Mouse (Mus musculus) stomach, postnatal 0 days (tissue): ENCODE data around the gene Dnaic2.

Experiments
- CTCF ChIP-seq: IDR thresholded peaks from 2 replicates; pipeline ENCODE4 v1.5.1; 2016; ENCODE audit warnings: antibody characterized with exemption, low read depth, mild to moderate bottlenecking, moderate library complexity
- EP300 ChIP-seq: optimal IDR thresholded peaks from 2 replicates; pipeline ENCODE3; 2016; ENCODE audit warnings: antibody characterized with exemption

DNA sequence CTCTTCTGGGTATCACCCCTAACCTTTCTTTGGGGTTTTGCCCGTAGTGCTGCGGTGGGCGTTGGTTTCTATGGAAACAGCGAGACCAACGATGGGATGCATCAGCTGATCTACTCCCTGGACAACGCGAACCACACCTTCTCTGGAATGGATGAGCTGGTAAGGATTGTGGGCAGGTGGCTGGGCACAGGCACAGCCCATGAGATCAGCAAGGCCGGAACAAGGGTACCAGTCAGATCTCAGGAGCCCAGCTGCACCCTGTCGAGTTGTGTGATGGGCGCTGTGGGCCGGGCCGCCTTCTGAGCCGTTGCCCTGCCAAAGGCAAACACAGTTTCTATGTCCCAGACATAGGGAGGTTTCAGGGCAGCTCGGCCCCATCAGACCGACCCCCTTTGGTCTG is 37.0 kb upstream of the Dnaic2 start:
- TF ChIP-seq CTCF (no peak), EP300 (no peak)
